Mouse (Mus musculus): Measurements from ENCODE around the gene Glcci1. TPM values are rescaled to one million over a fixed set of nuclear protein-coding genes. Genes with fewer than 3 reads are reported as not detected.

Gene Glcci1
- polyA plus RNA-seq, 1 experiment from 2014 or later = 12.2 TPM

- ATAC-seq = no peak
- no peaks in the 10 kb centered on the region for H3K9me3 ChIP-seq (ENCODE audit: control insufficient read depth, low read length)
- no peak overlapping the region for H3K27ac ChIP-seq (ENCODE audit: low read length)
- H3K27me3 ChIP-seq (replicated peaks; ENCODE audit: control insufficient read depth, insufficient read depth, low read length) = no peaks in the 10 kb centered on the region
- no peaks in the 10 kb centered on the region for H3K4me1 ChIP-seq (replicated peaks; ENCODE audit: control insufficient read depth, insufficient read depth, low read length)
- WGBS = 93% methylated on average over 3 of the region's 3 CpGs
- no peaks in the 10 kb centered on the region for H3K36me3 ChIP-seq (ENCODE audit: control insufficient read depth, insufficient read depth)
- H3K4me3 ChIP-seq (replicated peaks; ENCODE audit: low read length) = no peak overlapping the region
- no peak overlapping the region for H3K4me2 ChIP-seq (ENCODE audit: low read length)
- H3K9ac ChIP-seq (replicated peaks; ENCODE audit: low read depth, low read length) = no peak overlapping the region
These were observed 74.5 kb downstream of the Glcci1 start for GRCm38 (mm10) chr6:8583892-8584291.

GRCm38 (mm10) chr6:8591665-8592064 lies 82.3 kb downstream of the Glcci1 start:
- no peaks in the 10 kb centered on the region for H3K36me3 ChIP-seq (ENCODE audit: control insufficient read depth, insufficient read depth)
- no peaks in the 10 kb centered on the region for H3K9me3 ChIP-seq (ENCODE audit: control insufficient read depth, low read length)
- no peak overlapping the region for H3K27ac ChIP-seq (ENCODE audit: low read length)
- H3K27me3 ChIP-seq (replicated peaks; ENCODE audit: control insufficient read depth, insufficient read depth, low read length) = no peaks in the 10 kb centered on the region
- no peak for ATAC-seq
- H3K9ac ChIP-seq (replicated peaks; ENCODE audit: low read depth, low read length) = no peak overlapping the region
- H3K4me1 ChIP-seq (replicated peaks; ENCODE audit: control insufficient read depth, insufficient read depth, low read length) = no peaks in the 10 kb centered on the region
- WGBS = 89% methylated on average over 9 of the region's 9 CpGs
- H3K4me2 ChIP-seq (ENCODE audit: low read length) = no peak overlapping the region
- no peak overlapping the region for H3K4me3 ChIP-seq (replicated peaks; ENCODE audit: low read length)

DNA sequence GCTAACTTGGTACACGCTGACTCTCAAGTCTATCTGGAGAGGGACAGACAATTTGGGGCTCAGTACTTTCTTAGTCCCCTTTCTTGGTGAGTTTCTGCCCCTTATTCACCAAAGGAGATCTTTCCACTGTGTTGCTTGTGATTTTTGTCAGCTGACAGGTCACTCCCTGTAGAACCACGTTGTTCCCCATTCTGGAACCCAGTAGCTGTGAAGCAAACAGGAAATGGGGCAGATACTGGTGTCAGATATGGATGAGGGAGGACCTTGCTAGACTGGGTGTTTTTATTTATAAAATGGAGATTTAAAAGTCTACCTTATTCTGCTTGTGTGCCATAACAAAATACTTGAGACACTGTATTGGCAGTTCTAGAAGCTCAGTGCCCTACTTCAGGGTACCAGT lies 108.0 kb downstream of the Glcci1 start:
- ATAC-seq = no peak
- no peaks in the 10 kb centered on the region for H3K27me3 ChIP-seq (replicated peaks; ENCODE audit: control insufficient read depth, insufficient read depth, low read length)
- H3K4me2 ChIP-seq (ENCODE audit: low read length) = no peak overlapping the region
- H3K9ac ChIP-seq (replicated peaks; ENCODE audit: low read depth, low read length) = no peak overlapping the region
- H3K36me3 ChIP-seq (ENCODE audit: control insufficient read depth, insufficient read depth) = no peaks in the 10 kb centered on the region
- no peak overlapping the region for H3K4me3 ChIP-seq (replicated peaks; ENCODE audit: low read length)
- H3K9me3 ChIP-seq (ENCODE audit: control insufficient read depth, low read length) = no peaks in the 10 kb centered on the region; the same call in 1 of the 2 replicates
- no peak overlapping the region for H3K27ac ChIP-seq (ENCODE audit: low read length)
- 78% methylated on average over 2 of the region's 2 CpGs for WGBS
- no peaks in the 10 kb centered on the region for H3K4me1 ChIP-seq (replicated peaks; ENCODE audit: control insufficient read depth, insufficient read depth, low read length)

GRCm38 (mm10) chr6:8619582-8620350 lies 110.4 kb downstream of the Glcci1 start:
- no peaks in the 10 kb centered on the region for H3K27me3 ChIP-seq (replicated peaks; ENCODE audit: control insufficient read depth, insufficient read depth, low read length)
- H3K36me3 ChIP-seq (ENCODE audit: control insufficient read depth, insufficient read depth) = no peaks in the 10 kb centered on the region
- H3K9ac ChIP-seq (replicated peaks; ENCODE audit: low read depth, low read length) = no peak overlapping the region
- 74% methylated on average over 4 of the region's 4 CpGs for WGBS
- no peak overlapping the region for H3K4me3 ChIP-seq (replicated peaks; ENCODE audit: low read length)
- no peak overlapping the region for H3K27ac ChIP-seq (ENCODE audit: low read length)
- H3K4me2 ChIP-seq (ENCODE audit: low read length) = no peak overlapping the region
- H3K9me3 ChIP-seq (ENCODE audit: control insufficient read depth, low read length) = no peaks in the 10 kb centered on the region; the same call in 1 of the 2 replicates
- no peaks in the 10 kb centered on the region for H3K4me1 ChIP-seq (replicated peaks; ENCODE audit: control insufficient read depth, insufficient read depth, low read length)
- no peak for ATAC-seq

DNA sequence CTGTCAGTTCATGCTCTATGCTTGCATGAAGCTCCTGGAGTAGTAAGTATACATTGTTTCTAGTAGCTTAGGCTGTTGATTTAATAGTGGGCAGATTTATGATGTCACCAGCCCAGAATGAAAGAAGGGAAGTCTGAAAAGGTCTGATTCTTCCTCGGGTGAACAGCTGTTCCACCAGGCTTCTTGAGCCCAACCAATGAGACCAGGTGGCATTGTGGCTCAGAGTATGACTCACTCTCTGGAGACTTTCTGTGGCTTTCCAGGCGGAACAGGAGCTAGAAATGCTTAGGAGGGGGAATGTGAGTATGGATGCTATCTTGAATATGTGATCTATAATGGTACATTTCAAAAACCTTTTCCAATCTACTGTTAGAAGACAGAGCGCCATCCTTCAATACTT lies 113.6 kb downstream of the Glcci1 start:
- H3K27me3 ChIP-seq (replicated peaks; ENCODE audit: control insufficient read depth, insufficient read depth, low read length) = no peaks in the 10 kb centered on the region
- no peak overlapping the region for H3K4me3 ChIP-seq (replicated peaks; ENCODE audit: low read length)
- no peak overlapping the region for H3K4me2 ChIP-seq (ENCODE audit: low read length)
- H3K36me3 ChIP-seq (ENCODE audit: control insufficient read depth, insufficient read depth) = no peaks in the 10 kb centered on the region
- H3K27ac ChIP-seq (ENCODE audit: low read length) = no peak overlapping the region
- no peak for ATAC-seq
- no peaks in the 10 kb centered on the region for H3K4me1 ChIP-seq (replicated peaks; ENCODE audit: control insufficient read depth, insufficient read depth, low read length)
- WGBS = 79% methylated on average over 3 of the region's 3 CpGs
- no peaks in the 10 kb centered on the region; the same call in 1 of the 2 replicates for H3K9me3 ChIP-seq (ENCODE audit: control insufficient read depth, low read length)
- H3K9ac ChIP-seq (replicated peaks; ENCODE audit: low read depth, low read length) = no peak overlapping the region

- 94% methylated on average over 8 of the region's 8 CpGs for WGBS
These were observed 118.8 kb downstream of the Glcci1 start for GRCm38 (mm10) chr6:8628226-8628625.

DNA sequence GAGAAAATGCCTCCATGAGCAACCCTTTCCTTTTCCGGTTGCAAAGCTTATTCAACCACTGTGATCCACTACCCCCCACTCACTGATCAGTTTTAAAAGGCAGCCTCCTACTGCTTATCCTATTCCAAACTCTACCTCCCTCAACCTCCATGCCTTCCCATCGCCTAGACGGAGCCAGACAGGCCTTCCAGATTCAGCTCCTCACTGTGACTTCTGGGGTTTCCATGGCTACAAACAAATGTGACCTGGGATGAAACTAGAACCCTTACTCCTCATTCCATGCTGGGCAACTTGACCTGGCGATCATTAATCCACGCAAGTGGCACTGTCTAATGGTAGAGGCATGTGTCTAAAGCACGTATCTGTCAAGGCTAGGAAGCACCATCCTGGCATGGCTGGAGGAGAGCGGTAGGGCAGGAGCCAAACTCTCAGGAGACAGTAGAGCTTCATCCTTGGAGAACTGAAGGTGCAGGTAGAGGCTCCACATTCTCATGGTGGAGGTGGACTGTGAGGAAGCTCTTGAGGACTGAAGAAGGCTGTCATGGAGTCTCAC lies 119.4 kb downstream of the Glcci1 start:
- Histone ChIP-seq H3K27me3 (replicated peaks; ENCODE audit: control insufficient read depth, insufficient read depth, low read length) (no peaks in the 10 kb centered on the region), H3K9ac (replicated peaks; ENCODE audit: low read depth, low read length) (no peak overlapping the region), H3K4me1 (replicated peaks; ENCODE audit: control insufficient read depth, insufficient read depth, low read length) (no peaks in the 10 kb centered on the region), H3K9me3 (ENCODE audit: control insufficient read depth, low read length) (no peaks in the 10 kb centered on the region), H3K36me3 (ENCODE audit: control insufficient read depth, insufficient read depth) (no peaks in the 10 kb centered on the region), H3K4me2 (ENCODE audit: low read length) (no peak overlapping the region), H3K4me3 (replicated peaks; ENCODE audit: low read length) (no peak overlapping the region), H3K27ac (ENCODE audit: low read length) (no peak overlapping the region)
- ATAC-seq = no peak
- 91% methylated on average over 7 of the region's 7 CpGs for WGBS

More at GRCm38 (mm10) chr6:8628226-8628625, 118.8 kb downstream of the Glcci1 start:
- H3K9me3 ChIP-seq (ENCODE audit: control insufficient read depth, low read length) = no peaks in the 10 kb centered on the region
- H3K9ac ChIP-seq (replicated peaks; ENCODE audit: low read depth, low read length) = no peak overlapping the region
- no peaks in the 10 kb centered on the region for H3K36me3 ChIP-seq (ENCODE audit: control insufficient read depth, insufficient read depth)
- H3K4me3 ChIP-seq (replicated peaks; ENCODE audit: low read length) = no peak overlapping the region
- H3K27me3 ChIP-seq (replicated peaks; ENCODE audit: control insufficient read depth, insufficient read depth, low read length) = no peaks in the 10 kb centered on the region
- no peak overlapping the region for H3K27ac ChIP-seq (ENCODE audit: low read length)
- no peak overlapping the region for H3K4me2 ChIP-seq (ENCODE audit: low read length)
- H3K4me1 ChIP-seq (replicated peaks; ENCODE audit: control insufficient read depth, insufficient read depth, low read length) = no peaks in the 10 kb centered on the region
- no peak for ATAC-seq

- 88% methylated on average over 7 of the region's 7 CpGs for WGBS
- Histone ChIP-seq H3K27ac (ENCODE audit: low read length) (no peak overlapping the region), H3K4me2 (ENCODE audit: low read length) (no peak overlapping the region), H3K4me1 (replicated peaks; ENCODE audit: control insufficient read depth, insufficient read depth, low read length) (no peaks in the 10 kb centered on the region), H3K9me3 (ENCODE audit: control insufficient read depth, low read length) (no peaks in the 10 kb centered on the region), H3K36me3 (ENCODE audit: control insufficient read depth, insufficient read depth) (no peaks in the 10 kb centered on the region), H3K27me3 (replicated peaks; ENCODE audit: control insufficient read depth, insufficient read depth, low read length) (no peaks in the 10 kb centered on the region), H3K9ac (replicated peaks; ENCODE audit: low read depth, low read length) (no peak overlapping the region), H3K4me3 (replicated peaks; ENCODE audit: low read length) (no peak overlapping the region)
- ATAC-seq = no peak
These were observed 121.1 kb downstream of the Glcci1 start for GRCm38 (mm10) chr6:8630531-8630930.

DNA sequence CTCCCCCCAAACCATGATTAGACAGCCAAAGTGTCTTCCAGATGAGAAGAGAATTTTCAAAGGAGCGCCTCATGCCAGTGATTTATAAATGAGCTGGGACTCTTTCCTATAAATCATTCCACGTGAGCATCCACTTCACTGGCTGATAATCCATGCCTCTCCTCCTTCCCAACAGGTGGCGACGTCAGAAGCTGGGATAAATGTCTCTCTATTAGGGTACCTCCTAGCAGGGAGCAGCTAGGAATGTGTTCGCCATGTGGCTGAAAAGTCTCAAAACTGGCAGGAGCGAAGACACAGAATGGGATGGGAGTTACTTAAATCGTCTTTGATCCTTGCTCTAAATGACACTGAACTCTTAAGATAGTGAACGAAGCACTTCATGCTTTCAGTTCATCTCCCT lies 122.0 kb downstream of the Glcci1 start:
- 81% methylated on average over 8 of the region's 8 CpGs for WGBS
- Histone ChIP-seq H3K4me2 (ENCODE audit: low read length) (no peak overlapping the region), H3K4me3 (replicated peaks; ENCODE audit: low read length) (no peak overlapping the region), H3K27ac (ENCODE audit: low read length) (no peak overlapping the region), H3K9ac (replicated peaks; ENCODE audit: low read depth, low read length) (no peak overlapping the region), H3K36me3 (ENCODE audit: control insufficient read depth, insufficient read depth) (no peaks in the 10 kb centered on the region), H3K9me3 (ENCODE audit: control insufficient read depth, low read length) (no peaks in the 10 kb centered on the region), H3K27me3 (replicated peaks; ENCODE audit: control insufficient read depth, insufficient read depth, low read length) (no peaks in the 10 kb centered on the region), H3K4me1 (replicated peaks; ENCODE audit: control insufficient read depth, insufficient read depth, low read length) (no peaks in the 10 kb centered on the region)
- ATAC-seq = no peak

Measured in forebrain, embryonic 16.5 days (tissue).